Mouse (Mus musculus): Measurements from ENCODE around the gene Ccpg1. TPM values are rescaled to one million over a fixed set of nuclear protein-coding genes. Genes with fewer than 3 reads are reported as not detected.

Gene Ccpg1
- polyA plus RNA-seq, 1 experiment from 2014 or later: 38.3 TPM

DNA sequence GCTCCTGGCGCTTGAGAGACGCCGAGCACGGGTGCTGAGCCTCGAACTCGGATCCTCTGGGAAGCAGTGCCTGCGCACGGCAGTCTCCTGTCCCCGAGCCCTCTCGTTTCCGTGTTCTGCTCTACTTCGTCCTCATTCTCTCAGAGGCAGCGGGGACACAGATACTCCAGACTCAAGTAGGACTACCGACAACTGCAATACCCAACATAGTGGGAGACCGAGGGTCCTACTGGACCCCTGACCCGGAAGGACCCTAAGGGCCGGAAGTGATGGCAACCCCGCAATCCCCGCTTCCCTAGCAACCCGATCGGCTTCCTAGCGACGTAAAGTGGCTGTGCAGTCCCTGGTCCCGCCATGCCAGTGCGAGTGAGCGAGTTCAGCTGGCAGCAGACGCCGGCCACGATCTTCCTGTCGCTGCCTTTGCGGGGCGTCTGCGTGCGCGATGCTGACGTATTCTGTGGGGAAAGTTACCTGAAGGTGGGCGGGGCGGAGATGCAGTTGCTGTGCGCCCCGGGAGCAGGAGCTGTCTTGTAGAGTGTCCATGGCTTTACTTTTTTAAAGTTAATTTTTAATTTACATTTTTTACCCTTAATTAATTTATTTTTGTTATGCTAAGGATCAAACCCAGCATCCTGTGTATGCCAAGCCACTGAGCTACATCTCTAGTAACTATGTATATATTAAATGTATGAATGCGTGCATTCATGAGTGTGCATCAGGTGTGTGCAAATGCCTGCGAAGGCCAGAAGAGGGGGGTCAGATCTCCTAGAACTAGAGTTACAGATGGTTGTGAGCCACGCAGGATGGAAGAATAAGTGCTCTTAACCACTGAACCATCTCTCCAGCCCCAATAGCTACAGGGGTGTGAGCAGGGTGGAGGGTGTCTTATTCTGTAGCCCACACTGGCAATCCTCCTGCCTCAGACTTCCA, 26.4 kb upstream of the Ccpg1 start, which contains the start of the genes Dyx1c1 and Gm44503:
Dyx1c1 (plus strand) TSS at position 265 of the 930 bp plus-strand sequence.
Gm44503 (plus strand) TSS at position 332 of the 930 bp plus-strand sequence.
- DNase-seq (ENCODE audit: low spot score) (peak; percentile 92), ATAC-seq (ENCODE audit: low read depth) (peak; percentile 94)
- Histone ChIP-seq H3K36me3 (ENCODE audit: control insufficient read depth, insufficient read depth, low read length) (no peaks in the 10 kb centered on the region), H3K27ac (replicated peaks; ENCODE audit: low read depth, low read length) (peak within 1 kb of the TSS; percentile 24; the same call in 1 of the 2 replicates), H3K4me2 (ENCODE audit: low read depth, low read length) (peak within 1 kb of the TSS; percentile 64), H3K9me3 (ENCODE audit: control insufficient read depth, low read length) (no peaks in the 10 kb centered on the region), H3K27me3 (replicated peaks; ENCODE audit: control insufficient read depth, insufficient read depth, low read length) (no peaks in the 10 kb centered on the region), H3K4me3 (ENCODE audit: low read depth, low read length) (peak within 1 kb of the TSS; percentile 62), H3K9ac (ENCODE audit: low read depth, low read length) (peak within 1 kb of the TSS; percentile 68), H3K4me1 (ENCODE audit: control insufficient read depth, insufficient read depth, low read length) (0 out of 2 replicates have a peak, but pooled peaks cover 3% of the 10 kb centered on the region)
- WGBS: 4% methylated on average over 43 of the region's 43 CpGs

- WGBS: 66% methylated on average over 8 of the region's 8 CpGs
- 0 out of 2 replicates have a peak, but pooled peaks cover 3% of the 10 kb centered on the region for H3K4me1 ChIP-seq (ENCODE audit: control insufficient read depth, insufficient read depth, low read length)
- no peak for DNase-seq (ENCODE audit: low spot score)
- no peak for ATAC-seq (ENCODE audit: low read depth)
- H3K4me3 ChIP-seq (ENCODE audit: low read depth, low read length): no peak overlapping the region
- no peak overlapping the region for H3K27ac ChIP-seq (replicated peaks; ENCODE audit: low read depth, low read length)
- no peak overlapping the region for H3K9ac ChIP-seq (ENCODE audit: low read depth, low read length)
- no peaks in the 10 kb centered on the region for H3K27me3 ChIP-seq (replicated peaks; ENCODE audit: control insufficient read depth, insufficient read depth, low read length)
- H3K4me2 ChIP-seq (ENCODE audit: low read depth, low read length): no peak overlapping the region
- no peaks in the 10 kb centered on the region for H3K9me3 ChIP-seq (ENCODE audit: control insufficient read depth, low read length)
- H3K36me3 ChIP-seq (ENCODE audit: control insufficient read depth, insufficient read depth, low read length): no peaks in the 10 kb centered on the region
Measured at GRCm38 (mm10) chr9:72961346-72961745, 23.9 kb upstream of the Ccpg1 start.

DNA sequence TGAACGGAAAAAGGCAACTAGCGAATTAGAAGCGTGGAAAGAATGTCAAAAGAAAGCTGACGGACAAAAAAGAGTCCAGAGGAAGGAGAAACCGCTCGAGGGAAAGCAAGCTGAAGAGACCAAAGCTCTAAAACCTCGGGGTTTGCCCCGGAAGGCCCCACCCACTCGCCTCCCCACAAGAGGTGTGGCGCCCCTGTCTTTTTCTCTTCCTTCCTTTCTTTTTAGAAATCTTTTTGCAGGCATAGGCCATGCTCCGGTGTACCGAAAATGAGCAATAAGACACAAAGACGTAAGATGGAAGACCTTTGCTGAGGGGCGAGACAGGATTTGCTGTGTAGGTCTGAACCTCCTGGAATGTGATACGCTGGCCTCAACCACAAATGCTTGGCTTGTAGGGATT, 23.3 kb upstream of the Ccpg1 start:
- no peak overlapping the region for H3K9ac ChIP-seq (ENCODE audit: low read depth, low read length)
- H3K36me3 ChIP-seq (ENCODE audit: control insufficient read depth, insufficient read depth, low read length): no peaks in the 10 kb centered on the region
- DNase-seq (ENCODE audit: low spot score) (peak; percentile 10), ATAC-seq (ENCODE audit: low read depth) (no peak)
- no peaks in the 10 kb centered on the region for H3K9me3 ChIP-seq (ENCODE audit: control insufficient read depth, low read length)
- H3K27ac ChIP-seq (replicated peaks; ENCODE audit: low read depth, low read length): no peak overlapping the region
- no peak overlapping the region for H3K4me3 ChIP-seq (ENCODE audit: low read depth, low read length)
- 0 out of 2 replicates have a peak, but pooled peaks cover 3% of the 10 kb centered on the region for H3K4me1 ChIP-seq (ENCODE audit: control insufficient read depth, insufficient read depth, low read length)
- no peaks in the 10 kb centered on the region for H3K27me3 ChIP-seq (replicated peaks; ENCODE audit: control insufficient read depth, insufficient read depth, low read length)
- no peak overlapping the region for H3K4me2 ChIP-seq (ENCODE audit: low read depth, low read length)
- WGBS: 59% methylated on average over 15 of the region's 15 CpGs

- no peaks in the 10 kb centered on the region for H3K9me3 ChIP-seq (ENCODE audit: control insufficient read depth, low read length)
- no peak overlapping the region for H3K4me3 ChIP-seq (ENCODE audit: low read depth, low read length)
- DNase-seq (ENCODE audit: low spot score) (peak; percentile 63), ATAC-seq (ENCODE audit: low read depth) (peak; percentile 77)
- H3K36me3 ChIP-seq (ENCODE audit: control insufficient read depth, insufficient read depth, low read length): no peaks in the 10 kb centered on the region
- H3K27me3 ChIP-seq (replicated peaks; ENCODE audit: control insufficient read depth, insufficient read depth, low read length): no peaks in the 10 kb centered on the region
- H3K4me1 ChIP-seq (ENCODE audit: control insufficient read depth, insufficient read depth, low read length): no peaks in the 10 kb centered on the region
- WGBS: 39% methylated on average over 11 of the region's 11 CpGs
- no peak overlapping the region for H3K27ac ChIP-seq (replicated peaks; ENCODE audit: low read depth, low read length)
- H3K9ac ChIP-seq (ENCODE audit: low read depth, low read length): no peak overlapping the region
- no peak overlapping the region for H3K4me2 ChIP-seq (ENCODE audit: low read depth, low read length)
Measured at GRCm38 (mm10) chr9:72968349-72969061, 16.7 kb upstream of the Ccpg1 start.

DNA sequence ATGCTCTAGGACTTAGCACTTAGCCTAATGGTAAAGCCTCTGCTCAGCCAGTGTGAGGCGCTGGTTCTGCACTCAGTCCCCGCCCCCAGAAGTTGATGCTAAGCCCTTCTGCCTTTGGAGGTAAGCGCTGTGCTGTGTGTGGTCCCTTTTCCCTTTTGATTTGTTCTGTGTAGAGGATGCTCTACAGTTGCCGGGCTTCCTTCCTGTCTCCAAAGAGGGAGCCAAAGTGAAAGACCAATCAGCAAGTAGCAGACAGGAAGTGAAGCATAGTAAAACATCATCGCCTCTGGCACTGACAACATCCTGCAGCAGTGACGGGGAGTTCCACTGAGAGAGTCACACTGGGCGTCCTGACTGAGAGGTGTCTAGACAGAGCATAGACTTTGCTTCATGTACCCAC, 15.4 kb upstream of the Ccpg1 start:
- ATAC-seq (ENCODE audit: low read depth) (no peak), DNase-seq (ENCODE audit: low spot score) (no peak)
- WGBS: 67% methylated on average over 7 of the region's 7 CpGs
- Histone ChIP-seq H3K4me2 (ENCODE audit: low read depth, low read length) (no peak overlapping the region), H3K36me3 (ENCODE audit: control insufficient read depth, insufficient read depth, low read length) (no peaks in the 10 kb centered on the region), H3K9me3 (ENCODE audit: control insufficient read depth, low read length) (no peaks in the 10 kb centered on the region), H3K27me3 (replicated peaks; ENCODE audit: control insufficient read depth, insufficient read depth, low read length) (no peaks in the 10 kb centered on the region), H3K27ac (replicated peaks; ENCODE audit: low read depth, low read length) (no peak overlapping the region), H3K4me3 (ENCODE audit: low read depth, low read length) (no peak overlapping the region), H3K4me1 (ENCODE audit: control insufficient read depth, insufficient read depth, low read length) (no peaks in the 10 kb centered on the region), H3K9ac (ENCODE audit: low read depth, low read length) (no peak overlapping the region)

GRCm38 (mm10) chr9:72972435-72972834, 12.8 kb upstream of the Ccpg1 start:
- Histone ChIP-seq H3K4me2 (ENCODE audit: low read depth, low read length) (no peak overlapping the region), H3K27ac (replicated peaks; ENCODE audit: low read depth, low read length) (no peak overlapping the region), H3K27me3 (replicated peaks; ENCODE audit: control insufficient read depth, insufficient read depth, low read length) (no peaks in the 10 kb centered on the region), H3K4me3 (ENCODE audit: low read depth, low read length) (no peak overlapping the region), H3K36me3 (ENCODE audit: control insufficient read depth, insufficient read depth, low read length) (no peaks in the 10 kb centered on the region), H3K9ac (ENCODE audit: low read depth, low read length) (no peak overlapping the region), H3K4me1 (ENCODE audit: control insufficient read depth, insufficient read depth, low read length) (no peaks in the 10 kb centered on the region), H3K9me3 (ENCODE audit: control insufficient read depth, low read length) (no peaks in the 10 kb centered on the region)
- ATAC-seq (ENCODE audit: low read depth) (no peak), DNase-seq (ENCODE audit: low spot score) (no peak)
- WGBS: 87% methylated on average over 5 of the region's 5 CpGs

- no peaks in the 10 kb centered on the region for H3K36me3 ChIP-seq (ENCODE audit: control insufficient read depth, insufficient read depth, low read length)
- no peaks in the 10 kb centered on the region for H3K4me1 ChIP-seq (ENCODE audit: control insufficient read depth, insufficient read depth, low read length)
- H3K9me3 ChIP-seq (ENCODE audit: control insufficient read depth, low read length): no peaks in the 10 kb centered on the region
- H3K9ac ChIP-seq (ENCODE audit: low read depth, low read length): no peak overlapping the region
- H3K4me2 ChIP-seq (ENCODE audit: low read depth, low read length): no peak overlapping the region
- no peaks in the 10 kb centered on the region for H3K27me3 ChIP-seq (replicated peaks; ENCODE audit: control insufficient read depth, insufficient read depth, low read length)
- H3K27ac ChIP-seq (replicated peaks; ENCODE audit: low read depth, low read length): no peak overlapping the region
- no peak for DNase-seq (ENCODE audit: low spot score)
- no peak for ATAC-seq (ENCODE audit: low read depth)
- H3K4me3 ChIP-seq (ENCODE audit: low read depth, low read length): no peak overlapping the region
Measured at GRCm38 (mm10) chr9:72972984-72973383, 12.2 kb upstream of the Ccpg1 start.

- H3K27me3 ChIP-seq (replicated peaks; ENCODE audit: control insufficient read depth, insufficient read depth, low read length): no peaks in the 10 kb centered on the region
- WGBS: 84% methylated on average over 5 of the region's 5 CpGs
- H3K27ac ChIP-seq (replicated peaks; ENCODE audit: low read depth, low read length): no peak overlapping the region
- no peak overlapping the region for H3K4me3 ChIP-seq (ENCODE audit: low read depth, low read length)
- H3K36me3 ChIP-seq (ENCODE audit: control insufficient read depth, insufficient read depth, low read length): no peaks in the 10 kb centered on the region
- H3K9ac ChIP-seq (ENCODE audit: low read depth, low read length): no peak overlapping the region
- no peak for ATAC-seq (ENCODE audit: low read depth)
- no peak overlapping the region for H3K4me2 ChIP-seq (ENCODE audit: low read depth, low read length)
- DNase-seq (ENCODE audit: low spot score): no peak
- H3K4me1 ChIP-seq (ENCODE audit: control insufficient read depth, insufficient read depth, low read length): no peaks in the 10 kb centered on the region
- no peaks in the 10 kb centered on the region for H3K9me3 ChIP-seq (ENCODE audit: control insufficient read depth, low read length)
Measured at GRCm38 (mm10) chr9:72974734-72975133, 10.5 kb upstream of the Ccpg1 start.
